14 mouse cellular contexts compared by ENCODE assay signal in the genomic region with DNA sequence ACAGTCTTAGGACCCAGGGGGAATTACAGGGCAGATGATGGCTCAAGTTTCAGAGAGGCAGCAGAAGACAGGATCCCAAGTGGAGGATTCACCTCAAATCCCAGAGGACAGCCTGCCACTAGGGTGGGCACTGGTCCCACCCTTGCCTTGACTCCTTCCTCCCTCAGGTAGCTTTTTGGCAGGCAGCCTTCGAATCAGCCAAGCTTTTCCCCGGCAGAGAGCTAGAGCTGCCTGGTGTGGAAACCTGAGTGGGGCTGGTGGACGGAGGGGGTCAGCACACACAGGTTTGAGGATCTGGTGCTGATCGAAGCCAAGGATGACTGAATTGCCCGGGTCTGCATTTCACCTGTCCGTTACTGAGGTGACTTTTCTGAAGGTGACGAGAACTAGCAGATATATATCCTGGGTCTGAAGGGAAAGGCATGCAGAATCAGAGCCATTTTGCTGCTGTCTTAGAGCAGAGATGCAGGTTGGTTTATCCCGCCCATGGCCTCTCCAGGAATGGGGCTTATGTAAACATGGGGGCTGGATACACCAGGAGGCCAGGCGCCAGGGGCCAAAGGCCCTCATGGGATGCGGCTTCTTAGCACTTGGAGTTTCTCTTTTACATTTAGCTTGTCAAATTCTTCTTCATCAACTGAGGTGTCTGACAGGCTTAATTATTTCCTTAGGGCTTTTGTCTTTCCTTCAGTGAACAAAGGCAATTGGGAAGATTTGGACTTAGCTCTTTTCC. TPM values are rescaled to one million over a fixed set of nuclear protein-coding genes. Genes with fewer than 3 reads are reported as not detected.
"Had no signal": no experiment of that assay in that cellular context is flagged by ENCODE, and none has a peak within 500 bp of the region (broad histone marks: within the 10 kb centered on the region; RNA-seq: fewer than 3 reads in every experiment).

No protein-coding gene starts in this region.

- H3K27me3 ChIP-seq: limb, embryonic 13.5 days; neural tube, embryonic 15.5 days had no signal

- H3K27ac ChIP-seq: limb, embryonic 13.5 days; liver, embryonic 14.5 days; neural tube, embryonic 15.5 days had no signal

- H3K9ac ChIP-seq: limb, embryonic 13.5 days; liver, embryonic 14.5 days; neural tube, embryonic 15.5 days had no signal

- H3K4me3 ChIP-seq: limb, embryonic 13.5 days; myocyte; neural tube, embryonic 15.5 days had no signal

- H3K4me2 ChIP-seq: limb, embryonic 13.5 days; neural tube, embryonic 15.5 days had no signal

- DNase-seq: left cerebral cortex, postnatal 4 days; lung, adult 18-20 months; midbrain, embryonic 14.5 days; right cerebral cortex, adult 18-20 months; right cerebral cortex, postnatal 25 days; thymus, postnatal 36 days had no signal

- H3K36me3 ChIP-seq: limb, embryonic 13.5 days; neural tube, embryonic 15.5 days had no signal

- H3K4me1 ChIP-seq: limb, embryonic 13.5 days; neural tube, embryonic 15.5 days had no signal

- H3K9me3 ChIP-seq: limb, embryonic 13.5 days; neural tube, embryonic 15.5 days had no signal

RNA-seq across cellular contexts. Expression of gene Spata46, which starts 51.7 kb away (rescaled TPM):
- polyA plus RNA-seq: large intestine, adult 2 months; liver, adult 2 months; myocyte; small intestine, adult 2 months; thymus, postnatal 0 days had no signal
